Mouse (Mus musculus) spleen, adult 2 months (tissue): ENCODE results near the gene Sptan1. TPM values are rescaled to one million over a fixed set of nuclear protein-coding genes. Genes with fewer than 3 reads are reported as not detected.

Experiments used
- DNase-seq, 2 experiments: peaks; one replicate each; pipeline versions ENCODE4 v3.0.0 to v3.0.0-alpha.2; 2012 to 2021; ENCODE audit warnings: low spot score in 2 of 2, low read depth in 1 of 2
- H3K27ac ChIP-seq: fragments of 200-500 bp; 2 replicates; pipeline ENCODE4 v1.5.1; 2012; ENCODE audit warnings: low read length, inconsistent platforms; ENCODE audit not compliant: insufficient read depth
- H3K27me3 ChIP-seq: fragments of 200-500 bp; 2 replicates; pipeline ENCODE4 v1.6.1; 2012; ENCODE audit warnings: mild to moderate bottlenecking, moderate library complexity, low read length, inconsistent platforms; ENCODE audit not compliant: control insufficient read depth, insufficient read depth
- H3K36me3 ChIP-seq: fragments of 200-500 bp; 2 replicates; pipeline ENCODE4 v1.6.1; 2012; ENCODE audit warnings: mild to moderate bottlenecking, low read length, inconsistent platforms; ENCODE audit not compliant: control insufficient read depth, insufficient read depth
- H3K4me1 ChIP-seq: fragments of 200-500 bp; 2 replicates; pipeline ENCODE4 v1.6.1; 2011; ENCODE audit warnings: inconsistent platforms; ENCODE audit not compliant: control insufficient read depth, insufficient read depth, insufficient read length
- H3K4me3 ChIP-seq: fragments of 200-500 bp; 2 replicates; pipeline ENCODE4 v1.5.1; 2011; ENCODE audit warnings: mild to moderate bottlenecking, inconsistent platforms; ENCODE audit not compliant: insufficient read depth, insufficient read length; ENCODE audit errors: extremely low read depth
- CTCF ChIP-seq: fragments of 200-500 bp; IDR thresholded peaks from 2 replicates; pipeline ENCODE4 v1.5.1; 2011; ENCODE audit warnings: mild to moderate bottlenecking, inconsistent platforms; ENCODE audit not compliant: insufficient read depth, insufficient read length, insufficient replicate concordance; ENCODE audit errors: extremely low read depth
- POLR2A ChIP-seq: fragments of 200-500 bp; IDR thresholded peaks from 2 replicates; pipeline ENCODE4 v1.6.1; 2011; ENCODE audit warnings: low read depth, low read length, inconsistent platforms
- WGBS: fragments of 180-500 bp; shearing (Covaris S2); methylation state at CpG from one replicate; pipeline ENCODE4 v1.1.7; 2018; 5-methylcytosine and 5-hydroxymethylcytosine counted together
- polyA plus RNA-seq: library from polyadenylated mRNA; depleted of rRNA; stranded (reverse); fragments of >200 nt; gene quantifications from 2 replicates; pipeline ENCODE4 v1.2.3, GENCODE M21; 2012

Sptan1 gene
- polyA plus RNA-seq, 1 experiment: 101 TPM

GRCm38 (mm10) chr2:29964354-29965249, 758 bp upstream of the Sptan1 start:
- no peak for DNase-seq
- no peaks in the 10 kb centered on the region; the same call in none of the 2 replicates for H3K4me1 ChIP-seq
- 22% methylated on average over 10 of the region's 10 CpGs for WGBS
- H3K27ac ChIP-seq: peak overlapping the region; percentile 86
- TF ChIP-seq CTCF (no peak), POLR2A (no peak)
- H3K4me3 ChIP-seq: peak overlapping the region; percentile 100
- peaks cover 3% of the 10 kb centered on the region for H3K36me3 ChIP-seq
- peaks cover 3% of the 10 kb centered on the region; the same call in 1 of the 2 replicates for H3K27me3 ChIP-seq

- no peak for TF ChIP-seq CTCF
- Histone ChIP-seq H3K27me3 (peaks cover 3% of the 10 kb centered on the region; the same call in 1 of the 2 replicates), H3K4me1 (no peaks in the 10 kb centered on the region; the same call in none of the 2 replicates), H3K4me3 (peak overlapping the region; percentile 100), H3K36me3 (peaks cover 4% of the 10 kb centered on the region), H3K27ac (peak overlapping the region; percentile 97)
- DNase-seq: peak; percentile 3 to 46
- under 1% methylated on average over 35 of the region's 41 CpGs for WGBS
Observed at GRCm38 (mm10) chr2:29965906-29966305, 546 bp downstream of the Sptan1 start.

- H3K4me3 ChIP-seq: no peak overlapping the region
- H3K36me3 ChIP-seq: peaks cover 4% of the 10 kb centered on the region
- no peak for DNase-seq
- H3K27me3 ChIP-seq: peaks cover 3% of the 10 kb centered on the region; the same call in 1 of the 2 replicates
- H3K27ac ChIP-seq: no peak overlapping the region
- H3K4me1 ChIP-seq: no peaks in the 10 kb centered on the region; the same call in none of the 2 replicates
- WGBS: 68% methylated on average over 2 of the region's 2 CpGs
- TF ChIP-seq CTCF (no peak), POLR2A (no peak)
Observed at GRCm38 (mm10) chr2:29966826-29967225, 1.5 kb downstream of the Sptan1 start.

GRCm38 (mm10) chr2:29967768-29968167, 2.4 kb downstream of the Sptan1 start:
- Histone ChIP-seq H3K36me3 (peaks cover 4% of the 10 kb centered on the region), H3K27ac (no peak overlapping the region), H3K4me3 (no peak overlapping the region), H3K27me3 (peaks cover 3% of the 10 kb centered on the region; the same call in 1 of the 2 replicates), H3K4me1 (no peaks in the 10 kb centered on the region; the same call in none of the 2 replicates)
- no peak for DNase-seq
- TF ChIP-seq CTCF (no peak), POLR2A (no peak)
- 84% methylated on average over 5 of the region's 5 CpGs for WGBS

- Histone ChIP-seq H3K36me3 (peaks cover 4% of the 10 kb centered on the region), H3K27me3 (peaks cover 3% of the 10 kb centered on the region; the same call in 1 of the 2 replicates), H3K27ac (no peak overlapping the region), H3K4me1 (no peaks in the 10 kb centered on the region; the same call in none of the 2 replicates), H3K4me3 (no peak overlapping the region)
- TF ChIP-seq POLR2A (no peak), CTCF (no peak)
- WGBS: 82% methylated on average over 5 of the region's 5 CpGs
- DNase-seq: no peak
Observed at GRCm38 (mm10) chr2:29968638-29969037, 3.3 kb downstream of the Sptan1 start.

- Histone ChIP-seq H3K27me3 (no peaks in the 10 kb centered on the region), H3K36me3 (peaks cover 4% of the 10 kb centered on the region), H3K27ac (0 out of 2 replicates have a peak overlapping the region, but pooled peaks have one; percentile 8), H3K4me3 (no peak overlapping the region), H3K4me1 (no peaks in the 10 kb centered on the region; the same call in 1 of the 2 replicates)
- 84% methylated on average over 9 of the region's 9 CpGs for WGBS
- no peak for DNase-seq
- TF ChIP-seq POLR2A: no peak
- no peak for TF ChIP-seq CTCF
Observed at GRCm38 (mm10) chr2:29971838-29972635, 6.7 kb downstream of the Sptan1 start.
